10 mouse cellular contexts compared by ENCODE assay signal in genomic region chr11:119176389-119177179, GRCm38 (mm10). TPM values are rescaled to one million over a fixed set of nuclear protein-coding genes. Genes with fewer than 3 reads are reported as not detected.
A peak's percentile ranks its signal among the peaks of the same experiment; 100 is the strongest.
DNase-seq lines count a peak whose midpoint lies in the region; ATAC-seq lines count a peak whose summit lies in the region.
"Had no signal": no experiment of that assay in that cellular context is flagged by ENCODE, and none has a peak within 500 bp of the region (broad histone marks: within the 10 kb centered on the region; RNA-seq: fewer than 3 reads in every experiment).

No protein-coding gene starts in this region.

- peak overlapping the region; percentile 39 for H3K9ac ChIP-seq in hindbrain, embryonic 12.5 days
- H3K9ac ChIP-seq: liver, embryonic 14.5 days had no signal

- H3K9me3 ChIP-seq in hindbrain, embryonic 12.5 days (replicated peaks), result no peaks in the 10 kb centered on the region

- DNase-seq in embryo, embryonic 9.5 days (ENCODE audit: extremely low spot score), result peak; percentile 32
- peak; percentile 84 for DNase-seq in kidney, postnatal 10 days
- peak; percentile 38 for DNase-seq in neural tube, embryonic 10.5 days (ENCODE audit: extremely low spot score, low spot score)
- DNase-seq in gastrocnemius, adult 8-10 months (ENCODE audit: low spot score in 2 of 2), result no peak
- DNase-seq: adrenal gland, postnatal 25 days; gastrocnemius, postnatal 10 days had no signal

- 0 out of 2 replicates have a peak, but pooled peaks cover 10% of the 10 kb centered on the region for H3K36me3 ChIP-seq in hindbrain, embryonic 12.5 days

- WGBS in hindbrain, embryonic 12.5 days, result 58% methylated on average over 27 of the region's 27 CpGs

- peak overlapping the region; percentile 82 for H3K27ac ChIP-seq in hindbrain, embryonic 12.5 days
- H3K27ac ChIP-seq: liver, embryonic 14.5 days had no signal

- H3K4me3 ChIP-seq in hindbrain, embryonic 12.5 days, result 0 out of 2 replicates have a peak overlapping the region, but pooled peaks have one; percentile 3

- peak; percentile 63 for ATAC-seq in hindbrain, embryonic 12.5 days (ENCODE audit: low FRiP score)
- ATAC-seq in activated CD4-positive, CD25-positive, alpha-beta regulatory T cell, adult 4 months, result no peak
- ATAC-seq in CD4-positive, CD25-positive, alpha-beta regulatory T cell, adult 4 months, result no peak

- H3K4me1 ChIP-seq in hindbrain, embryonic 12.5 days, result peaks cover 63% of the 10 kb centered on the region

- H3K4me2 ChIP-seq in hindbrain, embryonic 12.5 days (replicated peaks), result peak overlapping the region; percentile 31

- no peaks in the 10 kb centered on the region for H3K27me3 ChIP-seq in hindbrain, embryonic 12.5 days

RNA-seq across cellular contexts. Expression of gene Tbc1d16, which starts 51.7 kb away (rescaled TPM):
- 34.7 and 36.7 TPM in 2 replicates for polyA plus RNA-seq in hindbrain, embryonic 12.5 days (2016; fragmentation: Nextera tagmentation; extraction: Ambion mirVana)
- total RNA-seq in gastrocnemius, adult 8-10 months (2022), result 10 to 100 TPM; 31.6 to 45.5 (median 40.5) TPM
- under 1 TPM; 0.75 to 0.78 TPM for polyA plus RNA-seq in activated CD4-positive, CD25-positive, alpha-beta regulatory T cell, adult 4 months (2017; shearing (Covaris generic))
- polyA plus RNA-seq in CD4-positive, CD25-positive, alpha-beta regulatory T cell, adult 4 months (2017; shearing (Covaris generic)), result 1 to 10 TPM in 1 of 2 experiments, under 1 TPM in 1; 0.72 to 1.0 TPM

RNA-seq across cellular contexts. Expression of gene Ccdc40, which starts 51.8 kb away (rescaled TPM):
- polyA plus RNA-seq in hindbrain, embryonic 12.5 days (2016; fragmentation: Nextera tagmentation; extraction: Ambion mirVana), result 19.1 and 20.5 TPM in 2 replicates
- total RNA-seq in gastrocnemius, adult 8-10 months (2022), result 1 to 10 TPM in 1 of 4 experiments, not detected in 3; 1.3 TPM
- 1 to 10 TPM; 1.0 to 2.0 TPM for polyA plus RNA-seq in activated CD4-positive, CD25-positive, alpha-beta regulatory T cell, adult 4 months (2017; shearing (Covaris generic))
- polyA plus RNA-seq in CD4-positive, CD25-positive, alpha-beta regulatory T cell, adult 4 months (2017; shearing (Covaris generic)), result 1 to 10 TPM; 2.9 to 3.6 TPM

Comparison
In these comparisons a context has a peak if more than half of its experiments do, and no peak if none do; other contexts are left out.
1. DNase-seq: peak in embryo, embryonic 9.5 days (single experiment), kidney, postnatal 10 days (single experiment) and neural tube, embryonic 10.5 days (single experiment); none in gastrocnemius, adult 8-10 months (0 of 2).
2. RNA of gene Tbc1d16, which starts 51.7 kb away (polyA plus RNA-seq): 34.7 to 36.7 TPM in hindbrain, embryonic 12.5 days; 0.72 to 1.0 TPM in CD4-positive, CD25-positive, alpha-beta regulatory T cell, adult 4 months and 0.75 to 0.78 TPM in activated CD4-positive, CD25-positive, alpha-beta regulatory T cell, adult 4 months; every median in the first group is over 10 times any median in the second.